Mouse (Mus musculus) limb, embryonic 11.5 days (tissue): ENCODE measurements at regions not wholly inside any gene's neighbourhood (a gene's known extent, or its start where the extent isn't known, plus 50 kb on each side); places are given as distances from the start of the nearest gene placed in this dataset.

Source experiments
- ATAC-seq: fragments of 200-750 bp; cut with Nextera tagmentation; 2 replicates; pipeline ENCODE4 v1.8.0; 2017; ENCODE audit warnings: low read depth; ENCODE audit not compliant: insufficient number of reproducible peaks, low FRiP score, low TSS enrichment
- DNase-seq: peaks from one replicate; pipeline ENCODE4 v3.0.0-alpha.2; 2015; ENCODE audit warnings: low spot score
- H3K27ac ChIP-seq: fragments of 300-500 bp; sonication (generic); replicated peaks from 2 replicates; pipeline ENCODE4 v1.5.1; 2014; ENCODE audit warnings: low read depth, mild to moderate bottlenecking, low read length
- H3K27me3 ChIP-seq: fragments of 300-500 bp; sonication (generic); 2 replicates; pipeline ENCODE4 v1.6.1; 2014; ENCODE audit warnings: mild to moderate bottlenecking, low read length, mixed read lengths; ENCODE audit not compliant: control insufficient read depth, insufficient read depth
- H3K36me3 ChIP-seq: fragments of 300-500 bp; sonication (generic); 2 replicates; pipeline ENCODE4 v1.6.1; 2014; ENCODE audit warnings: mild to moderate bottlenecking, low read length, moderate library complexity, mixed read lengths; ENCODE audit not compliant: control insufficient read depth, insufficient read depth
- H3K4me1 ChIP-seq: fragments of 300-500 bp; sonication (generic); 2 replicates; pipeline ENCODE4 v1.6.1; 2014; ENCODE audit warnings: low read length, mixed read lengths; ENCODE audit not compliant: control insufficient read depth, insufficient read depth
- H3K4me2 ChIP-seq: fragments of 300-500 bp; sonication (generic); 2 replicates; pipeline ENCODE4 v1.6.1; 2014; ENCODE audit warnings: low read depth, mild to moderate bottlenecking, moderate library complexity; ENCODE audit not compliant: severe bottlenecking
- H3K4me3 ChIP-seq: fragments of 300-500 bp; sonication (generic); 2 replicates; pipeline ENCODE4 v1.5.1; 2014; ENCODE audit warnings: low read depth, low read length
- H3K9ac ChIP-seq: fragments of 300-500 bp; sonication (generic); 2 replicates; pipeline ENCODE4 v1.6.1; 2014; ENCODE audit warnings: mild to moderate bottlenecking, low read length
- H3K9me3 ChIP-seq: fragments of 300-500 bp; sonication (generic); 2 replicates; pipeline ENCODE4 v1.6.1; 2016; ENCODE audit warnings: low read length; ENCODE audit not compliant: control insufficient read depth
- WGBS: fragments of 180-500 bp; shearing (Covaris S2); extraction: QIAGEN DNeasy Blood & Tissue Kit; methylation state at CpG from one replicate; pipeline ENCODE4 v1.1.7; 2014; 5-methylcytosine and 5-hydroxymethylcytosine counted together

- Histone ChIP-seq H3K9ac (no peak overlapping the region), H3K4me1 (no peaks in the 10 kb centered on the region), H3K27me3 (no peaks in the 10 kb centered on the region), H3K9me3 (no peaks in the 10 kb centered on the region), H3K36me3 (no peaks in the 10 kb centered on the region), H3K4me2 (no peak overlapping the region), H3K4me3 (no peak overlapping the region), H3K27ac (no peak overlapping the region)
- DNase-seq (no peak), ATAC-seq (no peak)
- 64% methylated on average over 5 of the region's 5 CpGs for WGBS
These were observed 627.2 kb upstream of the Kirrel3 start for GRCm38 (mm10) chr9:33858511-33858910.

- Histone ChIP-seq H3K4me3 (no peak overlapping the region), H3K9ac (no peak overlapping the region), H3K27me3 (no peaks in the 10 kb centered on the region), H3K9me3 (no peaks in the 10 kb centered on the region), H3K4me1 (no peaks in the 10 kb centered on the region), H3K27ac (no peak overlapping the region), H3K36me3 (no peaks in the 10 kb centered on the region), H3K4me2 (no peak overlapping the region)
- WGBS = 79% methylated on average over 5 of the region's 5 CpGs
- ATAC-seq (no peak), DNase-seq (no peak)
These were observed 617.0 kb upstream of the Kirrel3 start for GRCm38 (mm10) chr9:33868666-33869065.

- H3K9me3 ChIP-seq = no peaks in the 10 kb centered on the region
- DNase-seq (no peak), ATAC-seq (no peak)
- no peak overlapping the region for H3K4me2 ChIP-seq
- no peaks in the 10 kb centered on the region for H3K4me1 ChIP-seq
- WGBS = 54% methylated on average over 2 of the region's 2 CpGs
- no peak overlapping the region for H3K27ac ChIP-seq
- H3K9ac ChIP-seq = no peak overlapping the region
- no peaks in the 10 kb centered on the region for H3K36me3 ChIP-seq
- no peak overlapping the region for H3K4me3 ChIP-seq
- no peaks in the 10 kb centered on the region for H3K27me3 ChIP-seq
These were observed 598.4 kb upstream of the Kirrel3 start for GRCm38 (mm10) chr9:33887279-33887678.

GRCm38 (mm10) chr9:33892001-33892400 lies 593.7 kb upstream of the Kirrel3 start:
- Histone ChIP-seq H3K36me3 (no peaks in the 10 kb centered on the region), H3K4me2 (no peak overlapping the region), H3K27ac (no peak overlapping the region), H3K27me3 (no peaks in the 10 kb centered on the region), H3K4me3 (no peak overlapping the region), H3K9me3 (no peaks in the 10 kb centered on the region), H3K4me1 (no peaks in the 10 kb centered on the region), H3K9ac (no peak overlapping the region)
- ATAC-seq (no peak), DNase-seq (no peak)
- WGBS = 80% methylated on average over 3 of the region's 3 CpGs

DNA sequence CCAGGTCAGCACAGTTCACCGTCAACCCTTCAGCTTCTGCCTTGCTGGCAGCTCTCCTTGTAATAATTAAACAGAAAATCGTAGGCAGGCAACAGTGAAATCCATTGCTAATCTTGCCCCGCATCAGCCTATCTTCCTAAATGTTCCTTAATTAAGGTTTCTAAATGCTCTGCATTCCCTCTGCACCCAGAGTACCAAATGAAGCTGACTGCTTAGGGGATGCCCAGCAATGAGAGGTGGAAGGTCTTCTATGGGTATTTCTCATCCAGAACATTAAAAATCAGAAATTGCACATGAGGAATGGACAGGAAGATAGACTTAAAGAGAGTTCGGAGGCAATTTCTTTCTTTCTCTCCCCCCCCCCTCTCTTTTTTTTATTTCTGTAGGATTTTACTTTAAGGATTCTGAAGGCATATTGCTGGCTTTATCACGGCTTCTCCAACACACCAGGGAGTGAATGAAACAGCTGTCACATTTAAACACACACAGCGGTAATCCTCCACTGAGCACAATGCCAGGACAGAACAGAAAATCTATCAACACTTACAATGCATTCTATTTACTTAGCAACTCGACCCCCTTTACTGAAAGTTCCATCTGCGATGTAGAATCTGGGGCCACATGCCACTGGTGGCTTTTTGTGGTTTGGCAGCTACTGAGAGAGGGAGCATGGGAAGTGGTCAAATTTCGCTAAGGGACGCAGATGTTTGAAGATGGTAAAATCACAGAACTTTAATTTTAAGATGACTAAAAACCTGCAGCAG lies 584.2 kb upstream of the Kirrel3 start:
- DNase-seq (no peak), ATAC-seq (no peak)
- H3K27ac ChIP-seq = no peak overlapping the region

GRCm38 (mm10) chr9:33903991-33904570 lies 581.6 kb upstream of the Kirrel3 start:
- ATAC-seq (no peak), DNase-seq (no peak)
- no peaks in the 10 kb centered on the region for H3K4me1 ChIP-seq
- WGBS = 66% methylated on average over 5 of the region's 5 CpGs
- no peak overlapping the region for H3K4me3 ChIP-seq
- H3K4me2 ChIP-seq = no peak overlapping the region
- no peaks in the 10 kb centered on the region for H3K36me3 ChIP-seq
- H3K9ac ChIP-seq = no peak overlapping the region
- H3K27me3 ChIP-seq = no peaks in the 10 kb centered on the region
- H3K27ac ChIP-seq = no peak overlapping the region
- H3K9me3 ChIP-seq = no peaks in the 10 kb centered on the region

More for the DNA sequence above, 584.2 kb upstream of the Kirrel3 start:
- H3K4me3 ChIP-seq = no peak overlapping the region
- no peak overlapping the region for H3K9ac ChIP-seq
- 76% methylated on average over 10 of the region's 10 CpGs for WGBS
- no peaks in the 10 kb centered on the region for H3K36me3 ChIP-seq
- no peaks in the 10 kb centered on the region for H3K9me3 ChIP-seq
- no peaks in the 10 kb centered on the region for H3K4me1 ChIP-seq
- H3K27me3 ChIP-seq = no peaks in the 10 kb centered on the region
- H3K4me2 ChIP-seq = no peak overlapping the region

DNA sequence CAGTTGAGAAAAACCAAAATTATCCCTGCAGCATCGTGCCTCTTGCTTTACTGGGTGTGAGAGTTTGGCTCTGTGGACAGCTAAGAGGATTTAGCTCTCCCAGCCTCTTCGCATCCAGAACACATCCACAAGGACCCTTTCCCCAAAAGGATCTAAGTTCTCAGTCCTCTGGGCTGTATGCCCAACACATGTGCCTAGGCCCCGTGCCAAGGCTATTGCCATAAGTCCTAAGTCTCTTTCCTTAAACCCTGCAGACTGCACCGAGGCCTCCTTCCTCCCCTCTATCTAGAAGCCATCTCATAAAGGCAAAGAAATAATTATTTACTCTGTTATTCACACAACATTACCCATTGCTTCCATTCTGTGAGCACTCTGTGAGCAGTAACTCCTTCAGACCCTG lies 570.8 kb upstream of the Kirrel3 start:
- WGBS = 90% methylated on average over 4 of the region's 4 CpGs
- DNase-seq (no peak), ATAC-seq (no peak)
- no peaks in the 10 kb centered on the region for H3K9me3 ChIP-seq
- no peak overlapping the region for H3K9ac ChIP-seq
- H3K27ac ChIP-seq = no peak overlapping the region
- H3K4me3 ChIP-seq = no peak overlapping the region
- no peaks in the 10 kb centered on the region for H3K4me1 ChIP-seq
- H3K36me3 ChIP-seq = no peaks in the 10 kb centered on the region
- no peak overlapping the region for H3K4me2 ChIP-seq
- no peaks in the 10 kb centered on the region for H3K27me3 ChIP-seq

DNA sequence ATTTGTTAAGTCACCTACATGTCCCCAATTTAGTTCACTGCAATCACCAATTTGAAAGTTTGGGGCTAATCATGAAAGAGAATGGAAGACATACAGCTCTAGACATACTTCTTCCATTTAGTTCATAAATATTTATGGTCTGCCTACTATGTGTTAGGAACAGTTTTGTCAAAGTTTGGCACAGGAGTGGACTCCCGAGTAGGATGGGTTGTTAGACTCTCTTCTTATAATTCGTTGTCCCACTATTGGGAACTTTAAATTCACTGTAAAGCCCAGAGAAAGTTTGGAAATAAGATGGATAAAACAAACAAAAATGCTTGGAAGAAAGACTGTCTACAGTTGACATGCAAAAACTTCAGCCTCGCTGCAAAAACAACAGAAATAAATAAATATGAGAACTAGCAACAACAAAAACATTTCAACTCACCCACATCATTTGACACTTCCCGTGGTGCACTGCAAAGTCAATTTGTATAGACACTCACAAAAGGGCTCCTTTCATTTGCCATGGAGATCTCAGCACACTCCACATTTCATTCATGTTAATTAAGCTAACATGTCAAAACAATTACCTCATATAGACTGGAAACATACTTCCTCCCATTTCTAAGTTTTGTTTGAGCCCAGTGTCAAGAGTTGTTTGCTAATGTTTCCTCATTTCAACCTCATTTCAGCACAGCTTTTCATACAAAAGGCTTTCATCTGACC lies 570.2 kb upstream of the Kirrel3 start:
- H3K9ac ChIP-seq = no peak overlapping the region
- H3K4me2 ChIP-seq = no peak overlapping the region
- no peak overlapping the region for H3K4me3 ChIP-seq
- 75% methylated on average over 4 of the region's 4 CpGs for WGBS
- H3K27ac ChIP-seq = no peak overlapping the region
- no peaks in the 10 kb centered on the region for H3K4me1 ChIP-seq
- ATAC-seq = no peak
- DNase-seq = no peak
- no peaks in the 10 kb centered on the region for H3K27me3 ChIP-seq
- H3K9me3 ChIP-seq = no peaks in the 10 kb centered on the region
- H3K36me3 ChIP-seq = no peaks in the 10 kb centered on the region
